Mouse (Mus musculus) c-Kit-positive CD71-positive TER-119-positive erythroid progenitor cells, embryonic 14.5 days (primary cell): Measurements from ENCODE around the gene Ankrd52.
"Not testable (repeated sequence)": the region's sequence is repeated elsewhere in the genome, so short reads cannot be mapped to it uniquely, and the experiment has no call there.

Experiments
- DNase-seq: peaks from one replicate; pipeline ENCODE4 v3.0.0-alpha.2; 2013; ENCODE audit warnings: low spot score

The Ankrd52 gene

DNA sequence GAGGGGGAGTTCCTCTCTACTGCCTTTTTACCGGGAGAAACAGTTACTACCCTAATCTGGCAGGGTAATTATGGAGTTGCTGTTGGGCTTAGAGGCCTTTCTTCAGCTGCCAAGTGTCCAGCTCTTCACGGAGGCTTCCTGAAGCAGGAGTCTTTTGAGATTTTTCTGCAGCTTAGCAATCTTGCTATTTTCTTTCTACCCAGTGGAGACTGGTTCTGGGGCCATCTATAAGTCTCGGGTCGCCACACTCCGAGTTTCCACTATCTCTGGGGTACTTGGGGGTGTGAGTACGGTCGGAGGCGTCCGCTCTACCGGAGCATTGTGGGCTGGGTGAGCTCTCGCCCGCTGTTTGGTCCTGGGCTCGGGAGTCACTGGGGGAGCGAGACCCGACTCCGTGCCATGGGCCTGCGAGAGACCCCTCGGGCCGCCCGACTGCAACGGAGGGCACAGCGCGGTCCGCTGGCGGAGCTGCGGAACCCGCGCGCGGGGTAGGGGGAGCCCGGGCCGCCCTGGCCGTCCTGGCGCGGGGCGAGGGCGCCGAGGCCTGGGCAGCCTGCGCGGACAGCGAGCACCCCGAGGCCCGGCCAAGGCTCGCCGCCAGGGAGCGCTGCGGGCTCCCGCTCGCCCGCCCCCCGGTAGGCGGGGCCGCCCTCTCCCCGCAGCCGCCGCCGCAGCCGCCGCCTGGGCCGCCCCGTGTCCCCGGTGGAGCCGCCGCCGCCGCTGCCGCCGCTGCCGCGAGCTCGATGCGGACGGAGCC lies at the start of gene Ankrd52:
TSS of gene Ankrd52 (plus strand) at position 661 of the 757 bp plus-strand sequence.
- peak; percentile 72 for DNase-seq

DNA sequence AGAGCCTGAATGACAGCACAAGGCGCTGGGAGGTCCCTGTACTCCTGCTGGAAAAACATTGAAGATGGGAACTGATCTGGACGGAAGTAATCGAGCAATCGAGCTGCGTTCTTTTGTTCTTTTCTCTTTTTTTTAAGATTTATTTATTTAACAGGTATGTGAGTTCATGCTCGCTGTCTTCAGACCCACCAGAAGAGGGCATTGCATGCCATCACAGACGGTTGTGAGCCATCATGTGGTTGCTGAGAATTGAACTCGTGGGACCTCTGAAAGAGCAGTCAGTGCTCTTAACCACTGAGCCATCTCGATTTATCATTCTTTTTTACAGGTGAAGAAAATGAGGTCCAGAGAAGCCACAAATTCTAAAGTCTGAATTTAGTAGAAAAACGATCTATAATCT lies 49.3 kb upstream of the Ankrd52 start:
- no peak for DNase-seq

- not testable (repeated sequence) for DNase-seq
These were observed 44.3 kb upstream of the Ankrd52 start for GRCm38 (mm10) chr10:128332358-128333249.

GRCm38 (mm10) chr10:128335582-128335981 lies 41.3 kb upstream of the Ankrd52 start:
- peak; percentile 94 for DNase-seq

- no peak for DNase-seq
These were observed 40.7 kb upstream of the Ankrd52 start for GRCm38 (mm10) chr10:128336195-128336594.

- DNase-seq, result peak; percentile 75
These were observed 40.3 kb upstream of the Ankrd52 start for GRCm38 (mm10) chr10:128336597-128336996.

DNA sequence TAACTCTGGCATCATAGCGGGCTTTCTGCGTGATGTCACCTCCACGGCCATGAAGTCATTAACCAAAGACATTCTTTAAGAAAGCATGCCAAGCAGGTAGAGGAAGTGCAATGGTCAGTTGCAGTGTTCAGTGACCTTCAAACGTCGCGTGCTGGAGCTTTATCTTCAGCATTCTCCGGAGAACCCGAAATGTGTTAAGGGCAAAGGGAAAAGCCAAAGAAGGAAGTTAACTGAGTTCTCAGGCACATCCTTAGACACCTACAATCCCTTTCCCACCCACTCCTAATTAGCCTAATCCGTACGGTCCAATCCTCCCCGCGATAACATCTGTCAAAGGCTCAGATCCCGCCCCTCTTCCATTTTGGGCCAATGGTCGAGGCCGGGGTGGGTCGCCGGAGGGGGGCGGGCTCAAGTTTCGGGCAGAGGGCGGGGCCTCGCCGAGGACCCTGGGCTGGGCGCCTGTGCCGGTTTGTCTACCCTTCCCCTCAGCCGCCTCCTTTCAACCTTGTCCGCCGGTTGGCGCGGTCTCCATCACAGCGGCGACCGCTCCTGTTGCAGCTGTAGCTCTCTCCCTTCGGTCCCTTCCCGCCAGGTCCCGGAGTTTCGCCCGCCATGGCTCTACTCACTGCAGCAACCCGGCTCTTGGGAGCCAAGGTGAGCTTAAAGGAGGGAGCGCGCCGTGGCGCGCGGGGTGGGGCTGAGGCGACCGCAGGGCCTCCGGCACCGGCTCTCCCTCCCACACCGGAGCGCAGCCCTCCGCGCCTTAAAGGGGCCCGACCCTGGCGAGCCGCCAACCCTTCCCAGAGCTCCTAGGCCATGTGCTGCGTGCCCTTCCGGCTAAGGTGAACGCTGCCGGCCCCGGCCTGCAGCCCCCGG lies 39.4 kb upstream of the Ankrd52 start, which contains the start of gene Cs:
TSS of gene Cs (plus strand) at position 429 of the 876 bp plus-strand sequence.
- DNase-seq, result peak; percentile 96

GRCm38 (mm10) chr10:128338415-128338814 lies 38.5 kb upstream of the Ankrd52 start:
- peak; percentile 59 for DNase-seq

DNA sequence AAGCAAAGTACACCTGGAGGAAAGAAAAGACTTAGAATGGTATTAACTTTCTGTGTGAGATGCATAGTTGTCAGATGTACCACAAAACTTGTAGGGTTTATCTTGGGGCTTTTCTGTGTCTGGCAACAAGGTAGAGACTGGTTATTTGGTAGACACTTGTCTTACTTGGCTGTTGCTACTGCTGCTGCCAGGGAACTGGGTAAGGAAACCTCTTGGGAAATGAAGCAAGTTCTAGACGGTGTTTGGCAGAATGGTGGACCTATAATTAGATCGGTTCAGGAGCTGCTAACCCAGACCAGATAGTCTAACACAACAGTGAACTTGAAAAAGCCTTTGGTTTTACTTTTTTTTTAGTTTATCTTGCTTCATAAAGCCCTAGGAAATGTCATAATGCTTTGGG lies 38.0 kb upstream of the Ankrd52 start:
- no peak for DNase-seq

GRCm38 (mm10) chr10:128340257-128340656 lies 36.7 kb upstream of the Ankrd52 start:
- DNase-seq, result no peak

DNA sequence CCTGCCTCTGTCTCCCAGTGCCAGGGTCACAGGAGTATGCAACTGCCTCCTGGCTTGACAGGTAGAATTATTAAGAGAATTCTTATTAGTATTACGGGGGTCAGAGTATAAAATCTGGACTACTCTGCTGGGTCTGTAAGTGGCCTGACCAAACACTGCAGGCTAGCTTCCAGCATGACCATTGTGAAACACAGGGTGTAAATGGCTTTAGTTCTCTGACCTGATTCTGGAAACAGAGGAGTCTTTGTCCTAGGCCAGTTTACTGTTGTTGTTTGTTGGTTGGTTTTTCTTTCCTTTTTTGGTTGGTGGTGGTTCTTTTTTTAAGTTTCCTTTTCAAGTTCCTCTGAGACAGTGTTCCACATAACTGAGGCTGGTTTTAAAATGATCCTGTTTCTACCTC lies 33.5 kb upstream of the Ankrd52 start:
- no peak for DNase-seq

- DNase-seq, result peak; percentile 91
These were observed 32.2 kb upstream of the Ankrd52 start for GRCm38 (mm10) chr10:128344568-128345275.

GRCm38 (mm10) chr10:128347541-128347940 lies 29.4 kb upstream of the Ankrd52 start:
- no peak for DNase-seq

DNA sequence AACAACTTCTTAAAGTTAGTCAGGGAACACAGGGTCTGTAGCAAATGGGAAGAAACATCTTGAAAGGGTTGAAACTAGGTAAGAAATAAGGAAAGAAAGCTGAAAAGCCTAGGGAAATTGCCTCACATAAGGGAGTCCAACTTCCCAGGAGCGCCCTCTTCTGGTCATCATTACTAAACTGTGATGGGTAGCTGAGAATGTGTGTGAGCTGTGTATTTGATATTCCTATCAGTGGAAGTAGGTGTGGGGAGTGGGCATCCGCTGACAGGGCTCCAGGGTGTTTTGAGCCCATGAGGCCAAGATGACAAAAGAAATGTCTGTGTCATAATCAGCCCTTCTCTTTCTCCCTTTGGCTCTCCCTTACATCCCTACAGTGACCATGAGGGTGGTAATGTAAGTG lies 18.1 kb upstream of the Ankrd52 start:
- DNase-seq, result peak; percentile 63

DNA sequence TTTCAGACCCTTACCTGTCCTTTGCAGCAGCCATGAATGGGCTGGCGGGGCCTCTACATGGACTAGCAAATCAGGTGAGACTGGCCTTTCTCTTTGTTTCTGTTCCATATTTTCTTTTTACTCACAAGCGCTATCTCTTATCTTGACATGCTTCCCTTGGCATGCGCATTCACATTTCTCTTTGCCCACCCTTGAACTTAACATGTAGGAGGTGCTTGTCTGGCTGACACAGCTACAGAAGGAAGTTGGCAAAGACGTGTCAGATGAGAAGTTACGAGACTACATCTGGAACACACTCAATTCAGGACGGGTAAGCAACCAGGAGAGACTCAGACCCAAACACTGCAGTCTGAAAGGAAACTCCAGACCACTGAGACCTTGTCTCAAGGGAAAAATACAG lies 17.7 kb upstream of the Ankrd52 start:
- no peak for DNase-seq

- DNase-seq, result no peak
These were observed 15.1 kb upstream of the Ankrd52 start for GRCm38 (mm10) chr10:128361836-128362235.

DNA sequence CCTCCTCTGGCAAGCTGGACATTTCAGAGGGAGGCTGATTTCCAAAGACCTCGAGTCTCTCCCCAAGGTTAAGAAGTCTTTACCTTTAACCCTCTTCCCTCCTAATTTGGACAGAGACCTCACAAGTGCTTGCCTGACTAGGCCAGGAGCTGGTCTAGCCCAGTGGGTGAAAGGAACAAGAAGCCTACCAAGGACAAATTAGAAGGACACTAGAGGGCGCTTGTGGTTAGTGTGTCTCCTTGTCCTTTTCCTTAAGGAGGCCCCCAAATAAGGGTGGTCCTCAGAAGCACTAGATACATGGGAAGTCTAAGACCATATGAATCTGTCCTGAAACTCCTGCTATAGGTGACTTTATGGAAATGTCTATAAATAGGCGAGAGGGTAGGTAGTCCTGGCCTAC lies 14.3 kb upstream of the Ankrd52 start:
- DNase-seq, result no peak

- DNase-seq, result no peak
These were observed 9.0 kb upstream of the Ankrd52 start for GRCm38 (mm10) chr10:128367899-128368401.

- DNase-seq, result peak; percentile 77
These were observed 8.3 kb upstream of the Ankrd52 start, which contains the start of gene Coq10a for GRCm38 (mm10) chr10:128368402-128369217. Coq10a (minus strand) TSS chr10:128368997.

GRCm38 (mm10) chr10:128369218-128369543 lies 7.7 kb upstream of the Ankrd52 start:
- DNase-seq, result no peak
